Mouse (Mus musculus): ENCODE measurements at regions not wholly inside any gene's neighbourhood (a gene's known extent, or its start where the extent isn't known, plus 50 kb on each side); places are given as distances from the start of the nearest gene placed in this dataset.

- no peaks in the 10 kb centered on the region for H3K27me3 ChIP-seq (replicated peaks; ENCODE audit: control insufficient read depth, insufficient read depth, low read length)
- ATAC-seq = no peak
- H3K4me1 ChIP-seq (ENCODE audit: control insufficient read depth, insufficient read depth, low read length) = no peaks in the 10 kb centered on the region
- WGBS = 93% methylated on average over 7 of the region's 7 CpGs
- H3K36me3 ChIP-seq (ENCODE audit: control insufficient read depth, insufficient read depth, low read length) = no peaks in the 10 kb centered on the region
- no peak overlapping the region for H3K27ac ChIP-seq (ENCODE audit: low read depth, low read length)
- no peak overlapping the region for H3K9ac ChIP-seq (ENCODE audit: low read length)
- no peak overlapping the region for H3K4me2 ChIP-seq (ENCODE audit: low read length)
- DNase-seq (ENCODE audit: low spot score) = no peak
- H3K9me3 ChIP-seq (replicated peaks; ENCODE audit: control insufficient read depth, low read length) = no peaks in the 10 kb centered on the region
- H3K4me3 ChIP-seq (ENCODE audit: low read depth, low read length) = no peak overlapping the region
Observed at GRCm38 (mm10) chr16:29979066-29979465, 85.1 kb upstream of the Hes1 start.

GRCm38 (mm10) chr16:29981543-29981942 is 82.6 kb upstream of the Hes1 start:
- Histone ChIP-seq H3K4me1 (ENCODE audit: control insufficient read depth, insufficient read depth, low read length) (no peaks in the 10 kb centered on the region), H3K4me2 (ENCODE audit: low read length) (no peak overlapping the region), H3K27me3 (replicated peaks; ENCODE audit: control insufficient read depth, insufficient read depth, low read length) (no peaks in the 10 kb centered on the region), H3K9me3 (replicated peaks; ENCODE audit: control insufficient read depth, low read length) (no peaks in the 10 kb centered on the region), H3K27ac (ENCODE audit: low read depth, low read length) (no peak overlapping the region), H3K36me3 (ENCODE audit: control insufficient read depth, insufficient read depth, low read length) (no peaks in the 10 kb centered on the region), H3K9ac (ENCODE audit: low read length) (no peak overlapping the region), H3K4me3 (ENCODE audit: low read depth, low read length) (no peak overlapping the region)
- no peak for DNase-seq (ENCODE audit: low spot score)
- WGBS = 91% methylated on average over 7 of the region's 7 CpGs
- no peak for ATAC-seq

GRCm38 (mm10) chr16:29982224-29982785 is 81.9 kb upstream of the Hes1 start:
- no peak overlapping the region for H3K9ac ChIP-seq (ENCODE audit: low read length)
- H3K9me3 ChIP-seq (replicated peaks; ENCODE audit: control insufficient read depth, low read length) = no peaks in the 10 kb centered on the region
- WGBS = 89% methylated on average over 8 of the region's 8 CpGs
- ATAC-seq = no peak
- H3K4me1 ChIP-seq (ENCODE audit: control insufficient read depth, insufficient read depth, low read length) = no peaks in the 10 kb centered on the region
- no peak overlapping the region for H3K4me2 ChIP-seq (ENCODE audit: low read length)
- H3K27me3 ChIP-seq (replicated peaks; ENCODE audit: control insufficient read depth, insufficient read depth, low read length) = no peaks in the 10 kb centered on the region
- H3K27ac ChIP-seq (ENCODE audit: low read depth, low read length) = no peak overlapping the region
- H3K4me3 ChIP-seq (ENCODE audit: low read depth, low read length) = no peak overlapping the region
- no peaks in the 10 kb centered on the region for H3K36me3 ChIP-seq (ENCODE audit: control insufficient read depth, insufficient read depth, low read length)
- DNase-seq (ENCODE audit: low spot score) = no peak

GRCm38 (mm10) chr16:29983161-29983560 is 81.0 kb upstream of the Hes1 start:
- no peaks in the 10 kb centered on the region for H3K36me3 ChIP-seq (ENCODE audit: control insufficient read depth, insufficient read depth, low read length)
- H3K4me3 ChIP-seq (ENCODE audit: low read depth, low read length) = no peak overlapping the region
- no peak for ATAC-seq
- H3K4me2 ChIP-seq (ENCODE audit: low read length) = no peak overlapping the region
- WGBS = 79% methylated on average over 7 of the region's 7 CpGs
- H3K4me1 ChIP-seq (ENCODE audit: control insufficient read depth, insufficient read depth, low read length) = no peaks in the 10 kb centered on the region
- no peak overlapping the region for H3K27ac ChIP-seq (ENCODE audit: low read depth, low read length)
- H3K9ac ChIP-seq (ENCODE audit: low read length) = no peak overlapping the region
- DNase-seq (ENCODE audit: low spot score) = no peak
- no peaks in the 10 kb centered on the region for H3K27me3 ChIP-seq (replicated peaks; ENCODE audit: control insufficient read depth, insufficient read depth, low read length)
- H3K9me3 ChIP-seq (replicated peaks; ENCODE audit: control insufficient read depth, low read length) = no peaks in the 10 kb centered on the region

- Histone ChIP-seq H3K4me2 (ENCODE audit: low read length) (no peak overlapping the region), H3K9ac (ENCODE audit: low read length) (no peak overlapping the region), H3K4me1 (ENCODE audit: control insufficient read depth, insufficient read depth, low read length) (no peaks in the 10 kb centered on the region), H3K27me3 (replicated peaks; ENCODE audit: control insufficient read depth, insufficient read depth, low read length) (no peaks in the 10 kb centered on the region), H3K4me3 (ENCODE audit: low read depth, low read length) (no peak overlapping the region), H3K9me3 (replicated peaks; ENCODE audit: control insufficient read depth, low read length) (no peaks in the 10 kb centered on the region), H3K27ac (ENCODE audit: low read depth, low read length) (no peak overlapping the region), H3K36me3 (ENCODE audit: control insufficient read depth, insufficient read depth, low read length) (no peaks in the 10 kb centered on the region)
- DNase-seq (ENCODE audit: low spot score) (no peak), ATAC-seq (no peak)
- 93% methylated on average over 11 of the region's 11 CpGs for WGBS
Observed at GRCm38 (mm10) chr16:29985126-29985931, 78.9 kb upstream of the Hes1 start.

- Histone ChIP-seq H3K4me1 (ENCODE audit: control insufficient read depth, insufficient read depth, low read length) (no peaks in the 10 kb centered on the region), H3K27ac (ENCODE audit: low read depth, low read length) (no peak overlapping the region), H3K9me3 (replicated peaks; ENCODE audit: control insufficient read depth, low read length) (no peaks in the 10 kb centered on the region), H3K27me3 (replicated peaks; ENCODE audit: control insufficient read depth, insufficient read depth, low read length) (no peaks in the 10 kb centered on the region), H3K4me2 (ENCODE audit: low read length) (no peak overlapping the region), H3K36me3 (ENCODE audit: control insufficient read depth, insufficient read depth, low read length) (no peaks in the 10 kb centered on the region), H3K9ac (ENCODE audit: low read length) (no peak overlapping the region), H3K4me3 (ENCODE audit: low read depth, low read length) (no peak overlapping the region)
- DNase-seq (ENCODE audit: low spot score) = no peak
- WGBS = 91% methylated on average over 4 of the region's 4 CpGs
- no peak for ATAC-seq
Observed at GRCm38 (mm10) chr16:29987595-29987994, 76.6 kb upstream of the Hes1 start.

- DNase-seq (ENCODE audit: low spot score) = no peak
- Histone ChIP-seq H3K4me1 (ENCODE audit: control insufficient read depth, insufficient read depth, low read length) (no peaks in the 10 kb centered on the region; the same call in 1 of the 2 replicates), H3K9ac (ENCODE audit: low read length) (no peak overlapping the region), H3K27me3 (replicated peaks; ENCODE audit: control insufficient read depth, insufficient read depth, low read length) (no peaks in the 10 kb centered on the region), H3K27ac (ENCODE audit: low read depth, low read length) (no peak overlapping the region), H3K4me3 (ENCODE audit: low read depth, low read length) (no peak overlapping the region), H3K9me3 (replicated peaks; ENCODE audit: control insufficient read depth, low read length) (no peaks in the 10 kb centered on the region), H3K4me2 (ENCODE audit: low read length) (no peak overlapping the region), H3K36me3 (ENCODE audit: control insufficient read depth, insufficient read depth, low read length) (no peaks in the 10 kb centered on the region)
- ATAC-seq = no peak
- WGBS = 97% methylated on average over 6 of the region's 6 CpGs
Observed at GRCm38 (mm10) chr16:29987999-29988398, 76.2 kb upstream of the Hes1 start.

- no peaks in the 10 kb centered on the region for H3K9me3 ChIP-seq (replicated peaks; ENCODE audit: control insufficient read depth, low read length)
- no peaks in the 10 kb centered on the region for H3K36me3 ChIP-seq (ENCODE audit: control insufficient read depth, insufficient read depth, low read length)
- H3K27ac ChIP-seq (ENCODE audit: low read depth, low read length) = no peak overlapping the region
- no peak overlapping the region for H3K4me2 ChIP-seq (ENCODE audit: low read length)
- no peak overlapping the region for H3K4me3 ChIP-seq (ENCODE audit: low read depth, low read length)
- WGBS = 47% methylated on average over 1 of the region's 1 CpGs
- H3K9ac ChIP-seq (ENCODE audit: low read length) = no peak overlapping the region
- H3K27me3 ChIP-seq (replicated peaks; ENCODE audit: control insufficient read depth, insufficient read depth, low read length) = no peaks in the 10 kb centered on the region
- DNase-seq (ENCODE audit: low spot score) = no peak
- no peak for ATAC-seq
- peaks cover 7% of the 10 kb centered on the region; the same call in 1 of the 2 replicates for H3K4me1 ChIP-seq (ENCODE audit: control insufficient read depth, insufficient read depth, low read length)
Observed at GRCm38 (mm10) chr16:29989308-29989707, 74.9 kb upstream of the Hes1 start.

GRCm38 (mm10) chr16:29990393-29990792 is 73.8 kb upstream of the Hes1 start:
- Histone ChIP-seq H3K36me3 (ENCODE audit: control insufficient read depth, insufficient read depth, low read length) (no peaks in the 10 kb centered on the region), H3K4me1 (ENCODE audit: control insufficient read depth, insufficient read depth, low read length) (peaks cover 7% of the 10 kb centered on the region; the same call in 1 of the 2 replicates), H3K4me3 (ENCODE audit: low read depth, low read length) (no peak overlapping the region), H3K9ac (ENCODE audit: low read length) (no peak overlapping the region), H3K4me2 (ENCODE audit: low read length) (no peak overlapping the region), H3K27ac (ENCODE audit: low read depth, low read length) (no peak overlapping the region), H3K9me3 (replicated peaks; ENCODE audit: control insufficient read depth, low read length) (no peaks in the 10 kb centered on the region), H3K27me3 (replicated peaks; ENCODE audit: control insufficient read depth, insufficient read depth, low read length) (no peaks in the 10 kb centered on the region)
- WGBS = 75% methylated on average over 3 of the region's 3 CpGs
- ATAC-seq = no peak
- no peak for DNase-seq (ENCODE audit: low spot score)

Data from forebrain, embryonic 14.5 days (tissue).